Mouse (Mus musculus) limb, embryonic 10.5 days (tissue): ENCODE results near the gene Robo1. TPM values are rescaled to one million over a fixed set of nuclear protein-coding genes. Genes with fewer than 3 reads are reported as not detected.

ENCODE experiments used
- DNase-seq: peaks from one replicate; pipeline ENCODE4 v3.0.0-alpha.2; 2017; ENCODE audit warnings: low spot score
- H3K27ac ChIP-seq: fragments of 300-500 bp; sonication (generic); 2 replicates; pipeline ENCODE4 v1.5.1; 2016; ENCODE audit warnings: mild to moderate bottlenecking
- H3K27me3 ChIP-seq: fragments of 300-500 bp; sonication (generic); 2 replicates; pipeline ENCODE4 v1.6.1; 2016; ENCODE audit warnings: low read depth, mild to moderate bottlenecking; ENCODE audit not compliant: poor library complexity, severe bottlenecking
- H3K36me3 ChIP-seq: fragments of 300-500 bp; sonication (generic); 2 replicates; pipeline ENCODE4 v1.6.1; 2016; ENCODE audit warnings: mild to moderate bottlenecking, moderate library complexity
- H3K4me1 ChIP-seq: fragments of 300-500 bp; sonication (generic); 2 replicates; pipeline ENCODE4 v1.6.1; 2016
- H3K4me3 ChIP-seq: fragments of 300-500 bp; sonication (generic); 2 replicates; pipeline ENCODE4 v1.5.1; 2016; ENCODE audit warnings: mild to moderate bottlenecking, moderate library complexity
- H3K9me3 ChIP-seq: fragments of 300-500 bp; sonication (generic); replicated peaks from 2 replicates; pipeline ENCODE4 v1.6.1; 2016; ENCODE audit warnings: mild to moderate bottlenecking
- WGBS: fragments of 180-500 bp; shearing (Covaris S2); methylation state at CpG from one replicate; pipeline ENCODE4 v1.1.7; 2016; 5-methylcytosine and 5-hydroxymethylcytosine counted together
- polyA plus RNA-seq: library from polyadenylated mRNA; unstranded; fragments of >200 nt; fragmentation: Nextera tagmentation; extraction: Ambion mirVana; gene quantifications from 2 replicates; pipeline ENCODE4 v1.2.1, GENCODE M21; 2016

The Robo1 gene
- polyA plus RNA-seq, 1 experiment from 2014 or later = 42.1 TPM

DNA sequence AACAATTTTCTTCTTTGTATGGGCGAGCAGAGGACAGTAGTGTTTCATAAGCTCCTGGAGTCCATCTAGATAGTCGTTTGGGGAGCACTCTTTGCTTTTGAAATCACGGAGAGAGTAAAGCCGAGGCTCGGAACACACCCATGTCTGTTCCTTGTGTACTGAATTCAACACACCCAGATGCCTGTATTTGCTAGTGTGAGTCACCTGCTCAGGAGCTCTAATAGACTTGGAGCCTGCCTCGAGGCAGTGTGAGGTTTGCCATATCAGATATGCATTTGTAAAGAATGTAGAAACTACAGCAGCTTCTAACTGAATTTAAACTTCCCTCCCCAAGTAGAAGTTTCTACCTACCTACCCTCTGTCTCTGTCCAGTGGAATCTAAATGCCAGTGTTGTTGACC lies 665.6 kb downstream of the Robo1 start:
- H3K27ac ChIP-seq = no peak overlapping the region
- peaks cover 34% of the 10 kb centered on the region for H3K36me3 ChIP-seq
- no peaks in the 10 kb centered on the region for H3K9me3 ChIP-seq
- H3K4me3 ChIP-seq = no peak overlapping the region
- H3K27me3 ChIP-seq = no peaks in the 10 kb centered on the region
- H3K4me1 ChIP-seq = peaks cover 6% of the 10 kb centered on the region
- WGBS = 87% methylated on average over 6 of the region's 6 CpGs
- DNase-seq = no peak

DNA sequence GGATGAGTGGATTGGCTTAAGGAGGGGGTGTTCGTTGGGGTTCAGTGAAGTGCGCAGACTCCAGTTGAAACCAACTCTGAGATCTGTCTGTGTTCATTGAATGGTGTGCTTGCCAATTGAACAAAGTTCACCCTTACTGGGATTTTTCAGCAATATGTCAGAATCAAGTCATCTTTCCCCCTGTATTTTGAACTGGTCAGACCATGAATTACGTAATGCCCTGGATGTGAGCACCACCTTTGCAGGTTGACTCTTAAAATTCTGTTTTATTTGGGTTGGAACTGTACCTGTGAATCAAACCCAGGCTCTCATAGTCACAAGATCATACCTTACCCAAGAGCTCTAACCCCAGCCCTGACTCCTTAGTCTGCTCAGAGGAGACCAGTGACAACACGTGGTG lies 666.6 kb downstream of the Robo1 start:
- Histone ChIP-seq H3K27ac (no peak overlapping the region), H3K4me1 (peaks cover 6% of the 10 kb centered on the region), H3K27me3 (no peaks in the 10 kb centered on the region), H3K36me3 (peaks cover 34% of the 10 kb centered on the region), H3K9me3 (no peaks in the 10 kb centered on the region), H3K4me3 (no peak overlapping the region)
- no peak for DNase-seq
- WGBS = 96% methylated on average over 4 of the region's 4 CpGs

DNA sequence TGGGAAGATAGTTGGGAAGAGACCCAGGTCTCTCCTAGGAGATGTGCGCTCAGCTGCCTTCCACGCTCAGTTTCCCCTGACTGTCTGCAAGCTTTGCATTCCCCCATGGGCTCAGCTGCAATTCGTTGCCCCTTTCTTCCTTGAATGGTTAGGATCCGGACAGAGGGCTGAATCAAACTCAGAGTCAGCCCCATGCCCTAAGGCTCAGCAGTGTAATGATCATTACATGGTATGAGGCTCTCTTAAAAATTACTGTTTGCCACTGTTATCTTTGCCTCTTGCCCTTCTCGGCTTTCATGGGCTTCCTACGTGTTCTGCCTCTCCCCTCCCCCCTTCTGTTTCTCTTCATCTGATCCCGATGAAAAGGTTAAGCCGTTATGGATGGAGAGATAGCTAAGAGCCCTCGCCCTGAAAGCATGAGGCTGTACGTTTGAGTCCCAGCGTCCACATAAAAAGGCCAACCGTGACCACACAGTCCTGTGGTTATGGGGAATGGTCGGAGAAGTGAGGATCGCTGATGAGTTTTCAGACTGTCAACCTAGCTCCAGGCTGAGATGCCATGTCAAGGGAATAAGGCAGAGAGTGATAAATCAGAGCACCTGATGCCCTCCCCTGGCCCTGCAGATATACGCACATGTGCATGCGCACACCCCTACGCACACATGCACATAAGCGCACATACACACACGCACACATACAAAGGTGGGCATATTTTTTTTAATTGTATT lies 668.9 kb downstream of the Robo1 start:
- Histone ChIP-seq H3K27ac (no peak overlapping the region), H3K4me3 (no peak overlapping the region), H3K9me3 (no peaks in the 10 kb centered on the region), H3K27me3 (no peaks in the 10 kb centered on the region), H3K36me3 (peaks cover 17% of the 10 kb centered on the region), H3K4me1 (peaks cover 6% of the 10 kb centered on the region)
- no peak for DNase-seq
- WGBS = 71% methylated on average over 19 of the region's 19 CpGs

DNA sequence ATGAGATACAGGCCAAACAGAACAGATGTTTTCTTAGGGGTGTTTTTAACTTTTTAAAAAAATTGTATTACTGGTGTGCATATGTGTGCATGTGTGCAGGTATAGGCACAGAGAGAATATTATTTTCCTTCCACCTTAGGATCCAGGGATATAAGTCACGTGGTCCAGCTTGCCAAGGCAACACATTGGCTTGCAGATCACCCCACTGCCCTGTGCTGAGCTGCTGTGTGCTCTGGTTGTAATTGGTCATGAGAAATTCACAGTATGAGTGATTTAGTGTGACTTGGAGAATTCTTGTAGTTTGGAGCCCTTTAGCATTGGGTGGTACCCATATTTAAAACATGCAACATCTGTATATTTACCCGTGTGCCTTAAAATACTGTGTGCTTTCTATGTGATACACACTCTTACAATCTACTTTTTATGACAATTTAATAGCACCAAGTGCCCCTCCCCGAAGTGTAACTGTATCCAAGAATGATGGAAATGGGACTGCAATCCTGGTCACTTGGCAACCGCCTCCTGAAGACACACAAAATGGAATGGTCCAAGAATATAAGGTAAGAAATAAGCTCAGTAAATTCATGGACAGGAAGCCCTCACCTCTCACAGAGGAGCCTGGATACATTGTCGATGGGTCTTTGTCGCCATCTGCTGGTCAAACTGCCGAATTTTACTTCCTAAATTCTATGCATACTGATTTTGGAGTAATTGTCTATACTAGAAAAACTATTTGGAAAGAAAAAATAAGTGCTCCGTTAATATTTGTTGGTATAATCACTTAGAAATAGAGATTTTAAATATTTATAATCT lies 671.5 kb downstream of the Robo1 start:
- Histone ChIP-seq H3K4me1 (peaks cover 6% of the 10 kb centered on the region), H3K4me3 (no peak overlapping the region), H3K36me3 (peaks cover 20% of the 10 kb centered on the region; the same call in 1 of the 2 replicates), H3K9me3 (no peaks in the 10 kb centered on the region), H3K27me3 (no peaks in the 10 kb centered on the region), H3K27ac (no peak overlapping the region)
- 34% methylated on average over 8 of the region's 8 CpGs for WGBS
- DNase-seq = peak; percentile 86

DNA sequence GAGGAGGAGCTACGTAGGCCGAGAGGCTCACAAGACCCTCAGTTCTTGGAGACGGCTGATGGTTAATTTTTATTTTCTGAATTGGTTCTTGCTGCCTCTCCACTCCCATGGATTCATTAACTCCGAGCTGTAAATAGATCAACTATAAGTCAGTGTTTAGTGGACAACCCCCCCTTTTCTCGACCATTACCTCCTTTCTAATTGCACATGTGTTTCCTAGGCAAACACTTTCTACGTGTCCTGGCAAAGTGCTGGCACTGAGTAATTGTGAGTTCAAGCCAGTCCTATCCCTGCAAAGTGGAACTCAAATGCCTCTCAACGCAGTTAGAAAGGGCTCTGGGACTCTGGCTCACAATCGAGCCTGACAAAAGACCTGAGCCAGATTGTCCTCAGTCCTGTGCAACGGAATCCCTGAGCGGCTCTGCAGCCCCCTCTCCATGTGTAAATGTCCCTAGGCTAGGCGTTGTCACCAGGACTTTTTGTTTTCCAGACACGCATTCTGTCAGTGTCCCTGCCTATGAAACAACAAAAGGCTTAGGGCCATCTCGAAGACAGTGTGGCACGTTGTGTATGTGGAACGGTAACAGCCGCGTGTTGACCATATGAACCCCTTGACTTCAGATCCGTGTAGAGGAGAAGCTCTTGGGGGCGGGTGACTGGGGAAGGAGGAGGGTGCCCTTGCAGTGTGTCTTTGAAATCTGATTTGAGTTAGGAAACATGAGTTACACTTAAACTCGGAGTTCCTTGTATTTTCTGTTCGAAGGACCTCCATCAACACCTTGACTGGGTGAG lies 682.5 kb downstream of the Robo1 start:
- Histone ChIP-seq H3K4me3 (no peak overlapping the region), H3K4me1 (peaks cover 24% of the 10 kb centered on the region), H3K36me3 (peaks cover 25% of the 10 kb centered on the region), H3K9me3 (no peaks in the 10 kb centered on the region), H3K27ac (no peak overlapping the region), H3K27me3 (no peaks in the 10 kb centered on the region)
- DNase-seq = no peak
- WGBS = 88% methylated on average over 21 of the region's 21 CpGs

DNA sequence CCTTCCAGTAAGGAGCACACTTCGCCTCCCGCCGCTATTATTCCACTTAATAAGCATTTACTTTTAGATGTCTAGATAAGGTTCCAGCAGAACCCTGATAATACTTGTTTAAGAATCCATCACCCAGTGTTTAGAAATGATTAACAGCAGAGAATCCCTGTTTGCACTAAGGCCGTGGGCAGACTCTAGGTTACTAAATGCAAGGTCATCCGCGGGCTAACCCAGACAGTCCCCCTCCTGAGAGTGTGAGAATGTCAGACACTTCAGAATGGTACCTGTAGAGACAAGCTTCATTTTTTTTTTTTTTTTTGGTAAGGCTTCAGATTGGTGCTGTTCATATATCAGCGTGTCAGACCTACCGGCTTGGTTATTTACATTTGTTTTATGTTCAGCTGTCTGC lies 685.1 kb downstream of the Robo1 start:
- Histone ChIP-seq H3K9me3 (no peaks in the 10 kb centered on the region), H3K4me1 (peaks cover 36% of the 10 kb centered on the region), H3K27ac (no peak overlapping the region), H3K27me3 (no peaks in the 10 kb centered on the region), H3K4me3 (no peak overlapping the region), H3K36me3 (peaks cover 21% of the 10 kb centered on the region)
- DNase-seq = no peak
- WGBS = 72% methylated on average over 8 of the region's 8 CpGs

DNA sequence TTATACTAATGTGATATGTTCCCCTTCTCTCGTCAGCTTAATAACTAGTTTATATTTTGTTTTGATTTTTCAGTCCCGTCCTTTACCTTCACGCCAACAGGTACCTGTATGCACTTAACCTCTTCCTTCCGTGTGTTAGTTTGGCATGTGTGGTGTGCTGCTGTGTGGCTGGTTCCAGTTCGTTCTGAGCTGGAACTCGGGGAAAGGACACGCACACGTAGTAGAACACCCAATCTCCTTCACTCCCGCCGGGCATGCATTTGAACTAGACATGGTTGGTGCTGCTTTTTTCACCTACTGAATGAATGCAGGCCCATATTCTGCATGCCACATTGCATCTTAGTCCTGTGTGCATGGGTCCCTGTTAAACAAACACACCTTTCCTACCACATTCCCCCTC lies 685.5 kb downstream of the Robo1 start:
- Histone ChIP-seq H3K4me1 (peaks cover 36% of the 10 kb centered on the region), H3K27ac (no peak overlapping the region), H3K36me3 (peaks cover 21% of the 10 kb centered on the region), H3K9me3 (no peaks in the 10 kb centered on the region), H3K27me3 (no peaks in the 10 kb centered on the region), H3K4me3 (no peak overlapping the region)
- WGBS = 89% methylated on average over 10 of the region's 10 CpGs
- no peak for DNase-seq

DNA sequence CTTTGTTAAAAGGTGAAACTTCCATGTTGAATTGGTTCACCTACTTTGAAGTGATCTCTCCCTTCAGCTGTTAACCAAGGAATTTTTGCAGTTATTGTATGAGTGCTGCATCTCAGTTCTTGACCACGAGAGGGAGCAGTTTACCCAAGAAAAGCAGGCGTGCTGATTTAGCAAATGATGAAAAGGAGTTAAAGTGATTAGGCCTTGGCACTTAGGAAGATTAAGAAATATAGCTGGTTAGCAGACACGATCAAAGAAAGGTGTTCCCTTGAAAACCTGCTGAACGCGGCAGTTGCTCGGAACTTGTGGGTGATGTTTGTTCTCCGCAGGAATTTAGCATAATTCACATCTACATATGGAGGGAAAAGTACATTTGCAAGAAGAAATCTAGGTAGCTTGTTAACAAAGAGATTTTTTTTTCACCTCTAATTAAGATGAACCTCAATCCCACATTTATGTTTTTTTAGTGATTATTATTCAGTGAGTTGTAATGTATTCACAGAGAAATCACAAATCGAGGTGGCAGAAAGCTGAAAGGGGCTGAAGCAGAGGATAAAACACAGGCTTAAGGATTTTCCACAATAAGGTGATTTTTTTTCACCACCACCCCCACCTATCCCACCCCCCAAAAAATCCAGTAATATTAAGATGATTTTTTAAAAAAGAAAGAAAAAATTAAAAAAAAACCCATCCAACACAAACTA lies 687.3 kb downstream of the Robo1 start:
- Histone ChIP-seq H3K27me3 (no peaks in the 10 kb centered on the region), H3K9me3 (no peaks in the 10 kb centered on the region), H3K4me3 (no peak overlapping the region), H3K36me3 (peaks cover 18% of the 10 kb centered on the region), H3K4me1 (peaks cover 35% of the 10 kb centered on the region), H3K27ac (peak overlapping the region; percentile 76)
- WGBS = 26% methylated on average over 8 of the region's 8 CpGs
- DNase-seq = peak; percentile 71

DNA sequence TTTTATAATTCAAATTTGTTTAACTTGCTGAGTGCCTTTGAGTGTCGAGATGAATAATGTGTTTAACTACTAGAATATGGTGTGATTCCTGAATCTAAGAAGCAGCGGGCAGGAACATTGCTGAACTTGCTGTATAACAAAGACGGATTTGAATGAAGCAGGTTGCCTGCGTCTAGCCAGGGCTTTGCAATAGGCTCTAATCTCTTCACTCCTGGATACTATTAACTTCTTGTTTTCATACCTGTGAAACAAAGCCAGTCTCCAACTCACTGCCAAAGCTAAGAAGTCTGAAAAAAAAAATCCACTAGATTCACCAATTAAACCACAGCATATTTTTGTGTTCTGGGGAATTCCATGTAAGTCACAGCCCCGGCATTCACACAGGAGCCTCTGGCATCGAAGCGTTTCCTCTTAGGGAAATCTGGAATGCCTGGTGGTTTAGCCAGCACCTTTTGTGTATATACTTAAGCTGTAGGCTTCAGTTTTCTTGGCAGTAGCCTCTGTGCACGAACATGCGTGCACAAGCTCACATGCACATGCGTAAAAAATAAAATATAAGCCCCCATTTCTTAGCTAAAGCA lies 687.9 kb downstream of the Robo1 start:
- no peaks in the 10 kb centered on the region for H3K27me3 ChIP-seq
- H3K4me1 ChIP-seq = peaks cover 31% of the 10 kb centered on the region
- WGBS = 79% methylated on average over 10 of the region's 10 CpGs
- H3K9me3 ChIP-seq = no peaks in the 10 kb centered on the region
- peaks cover 12% of the 10 kb centered on the region for H3K36me3 ChIP-seq
- peak overlapping the region; percentile 76 for H3K27ac ChIP-seq
- DNase-seq = no peak
- no peak overlapping the region for H3K4me3 ChIP-seq

DNA sequence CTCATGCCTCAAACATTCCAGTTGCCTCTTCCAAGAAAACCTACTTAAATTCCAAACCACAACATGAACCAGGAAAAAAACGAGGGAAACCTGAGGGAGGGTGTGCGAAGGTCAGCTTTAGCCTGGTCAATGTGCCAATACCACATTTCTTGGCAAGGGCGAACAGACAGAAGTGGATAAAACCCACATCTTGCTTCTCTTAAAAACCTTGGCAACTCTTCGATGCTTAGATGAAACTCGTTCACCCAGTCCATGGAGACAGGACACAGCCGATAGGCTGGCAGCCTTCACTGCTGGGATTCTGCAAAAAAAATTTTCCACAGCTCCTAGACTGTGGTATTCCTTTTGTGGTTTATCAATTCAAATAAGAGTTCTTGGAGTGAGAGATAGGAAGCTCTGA lies 690.6 kb downstream of the Robo1 start:
- Histone ChIP-seq H3K27ac (0 out of 2 replicates have a peak overlapping the region, but pooled peaks have one; percentile 12), H3K27me3 (no peaks in the 10 kb centered on the region), H3K4me3 (no peak overlapping the region), H3K36me3 (peaks cover 9% of the 10 kb centered on the region), H3K4me1 (peaks cover 24% of the 10 kb centered on the region), H3K9me3 (no peaks in the 10 kb centered on the region)
- 93% methylated on average over 6 of the region's 6 CpGs for WGBS
- no peak for DNase-seq

DNA sequence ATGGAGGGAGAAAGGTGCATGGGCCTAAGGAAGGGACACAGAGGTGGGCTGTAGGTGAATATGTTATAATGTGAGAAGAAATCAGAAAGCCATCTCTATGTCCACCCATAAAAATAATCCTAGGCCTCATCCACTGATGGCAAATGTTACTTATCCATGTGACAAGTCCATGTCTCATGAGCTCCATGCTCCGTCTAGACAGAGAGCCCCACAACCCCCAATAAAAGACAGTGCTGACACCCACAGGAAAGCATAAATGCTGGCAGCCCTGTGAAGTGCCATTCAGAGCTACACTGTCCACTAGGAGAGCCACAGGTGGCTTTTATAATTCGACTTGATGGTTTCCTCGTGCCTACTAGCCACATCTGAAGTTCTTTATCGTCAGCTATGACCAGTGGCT lies 694.6 kb downstream of the Robo1 start:
- no peaks in the 10 kb centered on the region for H3K9me3 ChIP-seq
- no peak overlapping the region for H3K4me3 ChIP-seq
- DNase-seq = no peak
- no peaks in the 10 kb centered on the region for H3K27me3 ChIP-seq
- H3K36me3 ChIP-seq = peaks cover 15% of the 10 kb centered on the region
- H3K27ac ChIP-seq = no peak overlapping the region
- WGBS = 61% methylated on average over 4 of the region's 4 CpGs
- peaks cover 18% of the 10 kb centered on the region for H3K4me1 ChIP-seq

DNA sequence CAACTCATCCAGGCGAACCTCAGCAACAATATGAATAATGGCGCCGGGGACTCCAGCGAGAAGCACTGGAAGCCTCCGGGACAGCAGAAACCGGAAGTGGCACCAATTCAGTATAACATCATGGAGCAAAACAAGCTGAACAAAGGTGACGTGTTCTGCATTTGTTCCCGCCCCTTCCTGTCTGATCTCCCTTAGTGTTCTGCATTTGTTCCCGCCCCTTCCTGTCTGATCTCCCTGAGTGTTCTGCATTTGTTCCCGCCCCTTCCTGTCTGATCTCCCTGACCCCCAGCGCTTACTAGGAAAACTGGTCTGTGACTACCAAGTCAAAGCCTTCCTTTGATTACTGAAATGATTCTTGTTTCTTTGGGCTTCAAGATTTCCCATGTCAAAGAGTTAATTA lies 696.5 kb downstream of the Robo1 start:
- Histone ChIP-seq H3K27ac (no peak overlapping the region), H3K9me3 (no peaks in the 10 kb centered on the region), H3K4me1 (peaks cover 27% of the 10 kb centered on the region), H3K4me3 (no peak overlapping the region), H3K27me3 (no peaks in the 10 kb centered on the region), H3K36me3 (peaks cover 17% of the 10 kb centered on the region)
- no peak for DNase-seq
- 96% methylated on average over 11 of the region's 11 CpGs for WGBS
